ENCODE assay signal across 9 mouse cellular contexts in genomic region chr11:68485206-68485942, GRCm38 (mm10). TPM values are rescaled to one million over a fixed set of nuclear protein-coding genes. Genes with fewer than 3 reads are reported as not detected.
DNase-seq lines count a peak whose midpoint lies in the region; ATAC-seq and TF ChIP-seq lines count a peak whose summit lies in the region.
"Had no signal": no experiment of that assay in that cellular context is flagged by ENCODE, and none has a peak within 500 bp of the region (broad histone marks: within the 10 kb centered on the region; RNA-seq: fewer than 3 reads in every experiment).

No protein-coding gene starts in this region.

- no peak for ATAC-seq in liver, embryonic 14.5 days (ENCODE audit: insufficient read depth)

- 26% methylated on average over 8 of the region's 8 CpGs for WGBS in liver, embryonic 14.5 days (ENCODE audit: insufficient replicate concordance)

- H3K4me2 ChIP-seq in liver, embryonic 14.5 days (ENCODE audit: low read depth): no peak overlapping the region
- H3K4me2 ChIP-seq: limb, embryonic 12.5 days had no signal

- no peak overlapping the region for H3K4me3 ChIP-seq in liver, embryonic 14.5 days (ENCODE audit: insufficient read depth in 1 of 2, low read depth in 2 of 2, low read length in 2 of 2)
- H3K4me3 ChIP-seq: limb, embryonic 12.5 days had no signal

- TF ChIP-seq EP300 in liver, embryonic 14.5 days (IDR thresholded peaks at IDR 0.05; ENCODE audit: low read depth): no peak

- TF ChIP-seq CTCF in liver, embryonic 14.5 days (IDR thresholded peaks at IDR 0.05; ENCODE audit: low read depth): peak; percentile 73

- no peaks in the 10 kb centered on the region for H3K36me3 ChIP-seq in liver, embryonic 14.5 days (replicated peaks; ENCODE audit: control insufficient read depth, insufficient read depth, low read depth)
- H3K36me3 ChIP-seq in splenic B cell, adult 2 months (ENCODE audit: control insufficient read depth, insufficient read depth, low read length, poor library complexity, severe bottlenecking): peaks cover 5% of the 10 kb centered on the region; the same call in 1 of the 2 replicates
- H3K36me3 ChIP-seq: limb, embryonic 12.5 days had no signal

- H3K27me3 ChIP-seq in liver, embryonic 14.5 days (ENCODE audit: control insufficient read depth, insufficient read depth, low read length): no peaks in the 10 kb centered on the region
- H3K27me3 ChIP-seq in splenic B cell, adult 2 months (ENCODE audit: control insufficient read depth, insufficient read depth, low read length, poor library complexity, severe bottlenecking): no peaks in the 10 kb centered on the region
- H3K27me3 ChIP-seq: limb, embryonic 12.5 days had no signal

- H3K4me1 ChIP-seq in liver, embryonic 14.5 days (replicated peaks; ENCODE audit: control insufficient read depth in 2 of 2, insufficient read depth in 2 of 2, low read length in 1 of 2): no peaks in the 10 kb centered on the region
- H3K4me1 ChIP-seq: limb, embryonic 12.5 days had no signal

- no peak overlapping the region for H3K9ac ChIP-seq in liver, embryonic 14.5 days (replicated peaks)
- H3K9ac ChIP-seq: limb, embryonic 12.5 days had no signal

- no peak overlapping the region for H3K27ac ChIP-seq in liver, embryonic 14.5 days
- H3K27ac ChIP-seq: limb, embryonic 12.5 days had no signal

- DNase-seq in adrenal gland, postnatal 10 days: peak; percentile 29
- DNase-seq in adrenal gland, adult 8-10 months: no peak
- peak; percentile 39 to 56 for DNase-seq in right cerebral cortex, adult 2 months (ENCODE audit: low spot score in 2 of 2)
- no peak for DNase-seq in right cerebral cortex, postnatal 36 days (ENCODE audit: low spot score in 2 of 2)
- DNase-seq in cerebellum, postnatal 25 days: peak; percentile 14 to 48
- DNase-seq in hindlimb bud, embryonic 11.5 days (ENCODE audit: extremely low spot score, low read depth, low spot score): peak; percentile 58
- peak; percentile 37 to 50 (median 42) for DNase-seq in liver, embryonic 14.5 days (ENCODE audit: low read depth in 3 of 3, low spot score in 3 of 3)
- peak; percentile 78 for DNase-seq in splenic B cell, adult 2 months (ENCODE audit: low read depth, low spot score)

- H3K9me3 ChIP-seq in liver, embryonic 14.5 days (ENCODE audit: control insufficient read depth, low read length): no peaks in the 10 kb centered on the region

RNA-seq across cellular contexts. Expression of gene Pik3r6, which starts 17.4 kb away (rescaled TPM):
- 1 to 10 TPM; 3.6 to 4.7 TPM for total RNA-seq in adrenal gland, postnatal 10 days (2021)
- 1 to 10 TPM; 2.4 to 4.8 (median 3.5) TPM for total RNA-seq in adrenal gland, adult 8-10 months (2022)
- polyA plus RNA-seq in liver, embryonic 14.5 days (2012; rRNA removed): 1.2 and 1.3 TPM in 2 replicates
- polyA plus RNA-seq in liver, embryonic 14.5 days (2014; fragmentation: Nextera tagmentation; extraction: Ambion mirVana): 0.87 and 1.5 TPM in 2 replicates

RNA-seq across cellular contexts. Expression of gene Pik3r5, which starts 53.5 kb away (rescaled TPM):
- 1 to 10 TPM; 1.6 to 2.3 TPM for total RNA-seq in adrenal gland, postnatal 10 days (2021)
- total RNA-seq in adrenal gland, adult 8-10 months (2022): 1 to 10 TPM; 1.7 to 4.6 (median 2.9) TPM
- 0.66 and 0.76 TPM in 2 replicates for polyA plus RNA-seq in liver, embryonic 14.5 days (2012; rRNA removed)
- polyA plus RNA-seq in liver, embryonic 14.5 days (2014; fragmentation: Nextera tagmentation; extraction: Ambion mirVana): 0.38 and 0.46 TPM in 2 replicates

Comparison
In these comparisons a context has a peak if more than half of its experiments do, and no peak if none do; other contexts are left out.
1. DNase-seq: peak in adrenal gland, postnatal 10 days (single experiment), right cerebral cortex, adult 2 months (2 of 2), cerebellum, postnatal 25 days (2 of 2), hindlimb bud, embryonic 11.5 days (single experiment), liver, embryonic 14.5 days (3 of 3) and splenic B cell, adult 2 months (single experiment); none in adrenal gland, adult 8-10 months (single experiment) and right cerebral cortex, postnatal 36 days (0 of 2).